In the genomic region with DNA sequence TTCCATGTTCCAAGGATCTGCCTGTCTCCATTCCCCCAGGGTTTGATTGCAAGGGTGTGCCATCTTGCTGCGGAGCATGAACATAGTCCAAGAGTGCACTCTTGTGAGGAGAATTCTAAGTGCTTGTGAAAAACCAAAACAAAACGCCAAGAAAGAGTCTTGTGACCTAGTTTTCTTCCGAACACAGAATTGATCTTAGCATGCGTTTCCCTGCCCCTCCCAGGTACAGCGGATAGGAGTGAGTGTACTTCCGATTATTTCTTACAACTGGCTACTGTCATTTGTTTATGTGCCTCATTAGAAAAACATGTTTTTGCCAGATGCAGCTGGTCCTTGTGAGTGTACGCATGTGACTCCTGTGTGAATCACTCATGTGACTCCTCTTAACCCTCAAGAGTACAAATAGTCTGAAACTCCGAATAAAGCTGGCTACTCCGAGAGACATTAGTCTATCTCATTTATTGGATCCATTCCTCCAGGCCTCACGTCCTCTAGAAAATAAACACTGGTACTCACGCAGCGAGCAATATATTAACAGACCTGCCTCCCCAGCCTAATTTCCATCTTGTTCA, we compare ENCODE assay signal across 18 mouse cellular contexts. TPM values are rescaled to one million over a fixed set of nuclear protein-coding genes. Genes with fewer than 3 reads are reported as not detected.
"Had no signal": no experiment of that assay in that cellular context is flagged by ENCODE, and none has a peak within 500 bp of the region (broad histone marks: within the 10 kb centered on the region; RNA-seq: fewer than 3 reads in every experiment).

No protein-coding gene starts in this region.

- DNase-seq: kidney, adult 18-20 months; kidney, postnatal 10 days; kidney, postnatal 4 days; left cerebral cortex, postnatal 4 days; lung, adult 18-20 months; lung, postnatal 4 days; right cerebral cortex, postnatal 4 days; spleen, adult 18-20 months; thymus, postnatal 4 days had no signal

- H3K27me3 ChIP-seq: limb, embryonic 13.5 days; neural tube, embryonic 12.5 days had no signal

- H3K9me3 ChIP-seq: limb, embryonic 13.5 days; midbrain, embryonic 10.5 days; neural tube, embryonic 12.5 days had no signal

- H3K27ac ChIP-seq: limb, embryonic 13.5 days; liver, embryonic 14.5 days; midbrain, embryonic 10.5 days; neural tube, embryonic 12.5 days had no signal

- H3K4me3 ChIP-seq: limb, embryonic 13.5 days; midbrain, embryonic 10.5 days; neural tube, embryonic 12.5 days had no signal

- H3K9ac ChIP-seq: limb, embryonic 13.5 days; liver, embryonic 14.5 days; neural tube, embryonic 12.5 days had no signal

- H3K4me2 ChIP-seq: limb, embryonic 13.5 days; neural tube, embryonic 12.5 days had no signal

- H3K36me3 ChIP-seq: limb, embryonic 13.5 days; midbrain, embryonic 10.5 days; neural tube, embryonic 12.5 days had no signal

- H3K4me1 ChIP-seq: limb, embryonic 13.5 days; midbrain, embryonic 10.5 days; neural tube, embryonic 12.5 days had no signal

RNA-seq across cellular contexts. Expression of gene Tmem232, which starts 11.9 kb away (rescaled TPM):
- total RNA-seq: liver, adult 2 months; megakaryocyte, adult 5-6 weeks; neutrophil, adult 5-6 weeks had no signal
- polyA plus RNA-seq: kidney, embryonic 14.5 days; liver, adult 2 months; liver, embryonic 14.5 days; midbrain, embryonic 10.5 days; stomach, embryonic 14.5 days had no signal
